Mouse (Mus musculus) kidney, embryonic 16.5 days (tissue): ENCODE measurements around the gene Tmem39b. TPM values are rescaled to one million over a fixed set of nuclear protein-coding genes. Genes with fewer than 3 reads are reported as not detected.

Experiments used
- ATAC-seq: fragments of 200-750 bp; cut with Nextera tagmentation; 2 replicates; pipeline ENCODE4 v1.8.0; 2017; ENCODE audit warnings: moderate TSS enrichment; ENCODE audit not compliant: low FRiP score, low TSS enrichment
- H3K27ac ChIP-seq: fragments of 300-500 bp; sonication (generic); 2 replicates; pipeline ENCODE4 v1.5.1; 2014; ENCODE audit warnings: low read length
- H3K27me3 ChIP-seq: fragments of 300-500 bp; sonication (generic); 2 replicates; pipeline ENCODE4 v1.6.1; 2014; ENCODE audit warnings: low read length, control low read depth, mixed read lengths; ENCODE audit not compliant: insufficient read depth
- H3K36me3 ChIP-seq: fragments of 300-500 bp; sonication (generic); 2 replicates; pipeline ENCODE4 v1.6.1; 2014; ENCODE audit warnings: low read length, control low read depth, mixed read lengths; ENCODE audit not compliant: insufficient read depth
- H3K4me1 ChIP-seq: fragments of 300-500 bp; sonication (generic); 2 replicates; pipeline ENCODE4 v1.6.1; 2014; ENCODE audit warnings: low read length, control low read depth, mixed read lengths; ENCODE audit not compliant: insufficient read depth
- H3K4me2 ChIP-seq: fragments of 300-500 bp; sonication (generic); replicated peaks from 2 replicates; pipeline ENCODE4 v1.6.1; 2014; ENCODE audit warnings: low read depth, low read length
- H3K4me3 ChIP-seq: fragments of 300-500 bp; sonication (generic); 2 replicates; pipeline ENCODE4 v1.5.1; 2014; ENCODE audit warnings: mild to moderate bottlenecking, low read length
- H3K9ac ChIP-seq: fragments of 300-500 bp; sonication (generic); replicated peaks from 2 replicates; pipeline ENCODE4 v1.6.1; 2014; ENCODE audit warnings: low read length
- H3K9me3 ChIP-seq: fragments of 300-500 bp; sonication (generic); 2 replicates; pipeline ENCODE4 v1.6.1; 2016; ENCODE audit warnings: low read length, control low read depth
- WGBS: fragments of 180-500 bp; shearing (Covaris S2); extraction: QIAGEN DNeasy Blood & Tissue Kit; methylation state at CpG from one replicate; pipeline ENCODE4 v1.1.7; 2014; 5-methylcytosine and 5-hydroxymethylcytosine counted together
- polyA plus RNA-seq: library from polyadenylated mRNA; unstranded; fragments of >200 nt; fragmentation: Nextera tagmentation; extraction: Ambion mirVana; gene quantifications from 2 replicates; pipeline ENCODE4 v1.2.1, GENCODE M21; 2015

Tmem39b gene
- polyA plus RNA-seq, 1 experiment from 2014 or later = 20.6 TPM

DNA sequence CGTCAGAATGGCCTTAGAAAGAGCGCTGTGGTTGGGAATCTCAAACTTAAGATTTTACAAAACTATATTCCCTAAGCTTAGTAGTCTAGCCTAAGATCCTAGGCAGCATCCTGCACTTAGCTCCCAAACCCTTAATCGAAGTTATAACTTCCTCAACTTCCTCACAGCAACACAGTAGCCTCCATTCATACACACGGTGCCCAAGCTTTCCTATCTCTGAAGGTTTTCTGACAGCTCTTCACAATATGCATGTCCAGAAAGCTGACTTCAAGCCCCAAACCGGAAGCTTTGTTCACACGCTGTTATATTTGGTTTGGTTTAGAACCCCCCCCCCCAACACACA lies 852 bp downstream of the Tmem39b start:
- peak overlapping the region; percentile 80 for H3K27ac ChIP-seq
- H3K4me2 ChIP-seq = peak overlapping the region; percentile 81
- H3K4me1 ChIP-seq = peaks cover 17% of the 10 kb centered on the region
- 23% methylated on average over 6 of the region's 6 CpGs for WGBS
- peak; percentile 5; the same call in 1 of the 2 replicates for ATAC-seq
- no peaks in the 10 kb centered on the region for H3K9me3 ChIP-seq
- no peaks in the 10 kb centered on the region for H3K27me3 ChIP-seq
- peaks cover 23% of the 10 kb centered on the region for H3K36me3 ChIP-seq
- H3K4me3 ChIP-seq = peak overlapping the region; percentile 82
- peak overlapping the region; percentile 79 for H3K9ac ChIP-seq

DNA sequence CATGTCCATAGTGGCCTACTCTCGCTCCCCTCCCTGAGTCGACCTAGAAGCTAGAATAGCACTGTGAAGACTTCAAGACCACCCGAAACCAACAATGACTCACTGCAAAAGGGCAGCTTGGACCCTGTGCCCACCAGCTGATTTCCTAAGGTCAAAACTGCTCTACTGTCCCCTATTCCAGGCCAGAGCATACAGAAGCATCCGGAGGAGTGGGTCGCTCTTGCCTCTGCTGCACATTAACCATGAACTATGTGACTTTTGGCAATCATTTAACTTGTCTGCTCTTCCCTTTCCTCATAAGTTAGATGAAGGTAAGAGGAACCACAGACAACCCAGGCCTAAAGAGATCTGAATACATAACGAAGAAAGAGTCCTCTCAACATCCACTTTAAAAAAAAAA lies 12.1 kb downstream of the Tmem39b start:
- no peak overlapping the region; the same call in 1 of the 2 replicates for H3K9ac ChIP-seq
- H3K27me3 ChIP-seq = no peaks in the 10 kb centered on the region
- H3K27ac ChIP-seq = peak overlapping the region; percentile 86
- peak; percentile 53 for ATAC-seq
- no peaks in the 10 kb centered on the region for H3K4me1 ChIP-seq
- H3K9me3 ChIP-seq = no peaks in the 10 kb centered on the region
- H3K36me3 ChIP-seq = peaks cover 38% of the 10 kb centered on the region
- H3K4me3 ChIP-seq = peak overlapping the region; percentile 1; the same call in 1 of the 2 replicates
- 82% methylated on average over 6 of the region's 6 CpGs for WGBS
- 0 out of 2 replicates have a peak overlapping the region, but pooled peaks have one; percentile 6 for H3K4me2 ChIP-seq

DNA sequence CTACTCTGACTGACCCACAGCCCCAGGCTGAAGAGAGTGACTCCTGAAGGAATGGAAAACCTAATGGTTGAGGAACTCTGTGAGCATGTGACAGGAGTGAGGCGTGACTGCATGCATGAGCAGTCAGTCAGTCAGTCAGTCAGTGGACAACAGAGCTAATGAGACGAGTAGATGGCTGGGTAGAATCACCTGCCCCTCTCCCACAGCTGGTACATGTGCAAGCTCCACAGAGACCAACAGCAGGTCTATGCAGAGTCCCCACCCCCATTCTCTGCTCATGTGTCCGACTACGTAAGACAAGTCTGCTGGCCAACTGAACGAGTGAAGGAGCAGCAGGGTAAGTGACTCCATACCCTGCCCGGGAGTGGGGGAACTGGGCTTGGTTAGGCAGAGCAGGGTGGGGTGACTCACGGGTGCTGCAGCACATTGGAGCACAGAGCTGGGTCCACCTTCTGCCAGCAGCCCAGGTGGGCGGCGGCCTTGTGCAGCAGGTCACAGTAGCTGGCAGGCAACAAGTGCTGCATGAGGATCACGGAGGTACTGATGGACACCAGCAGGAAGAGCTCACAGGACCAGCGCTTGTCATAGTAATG lies 12.6 kb downstream of the Tmem39b start:
- peak overlapping the region; percentile 86 for H3K27ac ChIP-seq
- ATAC-seq = peak; percentile 94
- no peaks in the 10 kb centered on the region for H3K9me3 ChIP-seq
- no peaks in the 10 kb centered on the region for H3K4me1 ChIP-seq
- H3K4me3 ChIP-seq = peak overlapping the region; percentile 1; the same call in 1 of the 2 replicates
- no peaks in the 10 kb centered on the region for H3K27me3 ChIP-seq
- H3K9ac ChIP-seq = no peak overlapping the region; the same call in 1 of the 2 replicates
- peaks cover 41% of the 10 kb centered on the region for H3K36me3 ChIP-seq
- H3K4me2 ChIP-seq = peak overlapping the region; percentile 6; the same call in 1 of the 2 replicates
- 57% methylated on average over 11 of the region's 11 CpGs for WGBS

DNA sequence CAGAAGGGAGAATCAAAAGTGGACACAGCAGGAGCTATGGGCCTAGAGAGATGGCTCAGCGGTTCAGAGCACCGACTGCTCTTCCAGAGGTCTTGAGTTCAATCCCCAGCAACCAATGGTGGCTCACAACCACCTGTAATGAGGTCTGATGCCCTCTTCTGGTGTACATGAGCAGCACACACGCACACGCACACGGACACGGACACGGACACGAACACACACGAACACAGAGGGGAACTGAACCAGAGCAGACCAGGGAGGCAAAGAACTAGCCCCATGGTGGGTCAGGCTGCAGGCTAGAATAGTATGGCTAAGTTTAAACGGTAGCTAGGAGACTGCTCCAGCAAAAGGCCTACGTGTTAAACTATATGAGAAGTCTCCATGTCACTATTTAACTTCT lies 14.8 kb downstream of the Tmem39b start:
- H3K36me3 ChIP-seq = peaks cover 50% of the 10 kb centered on the region
- peak; percentile 44 for ATAC-seq
- no peaks in the 10 kb centered on the region for H3K4me1 ChIP-seq
- peak overlapping the region; percentile 21; the same call in 1 of the 2 replicates for H3K27ac ChIP-seq
- H3K4me3 ChIP-seq = no peak overlapping the region
- H3K9me3 ChIP-seq = no peaks in the 10 kb centered on the region
- no peak overlapping the region for H3K9ac ChIP-seq
- no peaks in the 10 kb centered on the region for H3K27me3 ChIP-seq
- no peak overlapping the region for H3K4me2 ChIP-seq
- 92% methylated on average over 11 of the region's 11 CpGs for WGBS

DNA sequence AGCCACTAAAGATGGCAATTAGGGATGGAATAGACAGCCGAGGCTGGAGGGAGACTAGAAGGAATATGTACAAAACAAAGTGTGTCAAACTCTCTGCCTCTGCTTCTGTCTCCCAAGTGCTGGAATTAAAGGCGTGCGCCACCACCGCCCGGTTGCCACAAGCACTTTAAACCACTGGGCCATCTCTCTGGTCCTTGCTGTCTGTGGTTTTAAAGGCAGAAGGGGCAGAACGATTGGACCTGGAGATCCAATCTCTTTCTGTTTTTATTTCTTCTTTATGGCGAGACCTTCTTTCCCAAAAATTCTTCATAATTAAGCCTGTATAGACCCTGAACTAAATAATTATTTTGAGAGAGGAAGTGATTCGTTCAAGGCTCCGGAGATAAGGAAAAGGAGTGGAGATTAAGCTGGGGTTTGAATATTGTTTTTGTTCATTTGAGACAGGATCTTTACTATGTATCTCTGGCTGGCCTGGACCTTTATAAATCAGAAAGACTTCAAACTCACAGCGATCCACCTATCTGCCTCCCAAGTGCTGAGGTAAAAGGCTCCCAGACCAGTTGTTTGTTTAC lies 23.7 kb downstream of the Tmem39b start:
- Histone ChIP-seq H3K36me3 (peaks cover 8% of the 10 kb centered on the region; the same call in 1 of the 2 replicates), H3K4me1 (peaks cover 20% of the 10 kb centered on the region), H3K4me3 (peak overlapping the region; percentile 99), H3K27me3 (no peaks in the 10 kb centered on the region), H3K9ac (peak overlapping the region; percentile 97), H3K27ac (peak overlapping the region; percentile 98), H3K4me2 (peak overlapping the region; percentile 74), H3K9me3 (no peaks in the 10 kb centered on the region)
- 2% methylated on average over 10 of the region's 10 CpGs for WGBS
- no peak for ATAC-seq

DNA sequence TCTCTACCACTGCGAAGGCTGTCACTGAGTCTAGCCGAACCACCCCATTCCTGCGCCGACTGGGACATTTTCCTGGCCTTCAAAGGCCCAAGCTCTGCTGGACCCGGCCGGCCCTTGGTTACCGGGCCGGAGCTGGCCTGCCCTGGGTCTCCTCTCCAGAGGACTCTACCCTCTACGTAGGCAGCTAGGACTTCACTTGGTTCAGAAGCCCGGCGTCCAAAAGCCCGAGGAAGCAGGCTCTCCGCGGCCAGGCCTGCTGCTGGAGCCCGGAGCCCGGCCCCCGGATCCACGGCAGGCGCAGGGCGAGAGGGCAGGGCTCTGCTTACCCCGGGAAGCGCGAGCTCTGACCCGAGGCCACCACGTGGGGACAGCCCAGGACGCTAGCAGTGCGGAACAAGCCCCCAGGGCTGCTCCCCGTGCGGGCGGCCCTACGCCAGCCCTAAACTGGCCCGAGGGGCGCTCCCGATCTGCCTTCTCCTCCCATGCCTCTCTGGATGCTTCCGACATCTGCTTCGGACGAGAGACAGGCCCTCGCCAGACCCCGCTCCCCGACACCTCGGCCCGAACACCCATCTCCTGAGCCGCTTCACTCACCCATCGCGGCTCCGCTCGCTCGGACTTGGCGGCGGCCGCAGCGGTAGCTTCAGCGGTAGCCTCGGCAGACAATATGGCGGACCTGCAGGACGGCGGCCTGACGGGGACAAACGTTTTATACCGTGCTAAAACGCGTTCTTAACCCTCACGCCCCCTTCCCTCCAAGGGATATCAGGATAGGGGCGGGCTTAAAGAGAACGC lies 24.4 kb downstream of the Tmem39b start, which contains the start of gene Kpna6:
Gene Kpna6, minus strand, starts transcription at position 685 of the 795 bp plus-strand sequence.
- peak within 1 kb of the TSS; percentile 98 for H3K27ac ChIP-seq
- no peaks in the 10 kb centered on the region for H3K9me3 ChIP-seq
- peaks cover 20% of the 10 kb centered on the region for H3K4me1 ChIP-seq
- H3K36me3 ChIP-seq = peaks cover 5% of the 10 kb centered on the region; the same call in 1 of the 2 replicates
- H3K4me2 ChIP-seq = peak within 1 kb of the TSS; percentile 74
- under 1% methylated on average over 65 of the region's 65 CpGs for WGBS
- H3K9ac ChIP-seq = peak within 1 kb of the TSS; percentile 97
- H3K4me3 ChIP-seq = peak within 1 kb of the TSS; percentile 99
- no peaks in the 10 kb centered on the region for H3K27me3 ChIP-seq
- peak; percentile 90 for ATAC-seq

DNA sequence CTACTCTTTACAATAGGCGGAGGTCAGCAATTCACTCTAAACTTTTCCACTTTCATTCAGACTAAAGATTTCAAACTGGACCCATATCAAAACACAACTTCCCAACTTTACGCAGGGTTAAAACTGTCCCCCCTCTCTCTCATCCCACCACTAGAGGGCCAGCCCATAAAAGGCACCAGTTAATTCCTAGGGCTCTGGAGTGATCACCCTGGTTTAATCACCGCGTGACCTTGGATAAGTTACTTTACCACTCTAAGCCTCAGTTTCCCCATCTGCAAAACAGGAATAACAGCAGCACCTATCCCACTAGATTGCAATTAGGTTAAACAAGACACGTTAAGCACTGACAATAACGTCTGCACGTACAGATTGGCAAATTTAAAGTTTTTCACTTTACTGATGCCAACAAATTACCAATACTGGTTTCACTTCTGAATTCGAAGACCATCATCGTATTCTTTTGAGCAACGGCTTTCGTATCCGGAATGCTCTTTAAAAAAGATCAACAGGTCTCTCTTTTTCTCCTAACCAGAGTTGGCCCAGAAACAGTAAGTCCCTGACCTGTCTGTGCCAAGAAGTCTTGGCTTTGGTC lies 25.1 kb downstream of the Tmem39b start:
- Histone ChIP-seq H3K9me3 (no peaks in the 10 kb centered on the region), H3K9ac (peak overlapping the region; percentile 97), H3K27me3 (no peaks in the 10 kb centered on the region), H3K27ac (peak overlapping the region; percentile 98), H3K36me3 (peaks cover 8% of the 10 kb centered on the region; the same call in 1 of the 2 replicates), H3K4me2 (peak overlapping the region; percentile 74), H3K4me1 (peaks cover 20% of the 10 kb centered on the region), H3K4me3 (peak overlapping the region; percentile 99)
- no peak; the same call in 1 of the 2 replicates for ATAC-seq
- WGBS = 6% methylated on average over 12 of the region's 12 CpGs

DNA sequence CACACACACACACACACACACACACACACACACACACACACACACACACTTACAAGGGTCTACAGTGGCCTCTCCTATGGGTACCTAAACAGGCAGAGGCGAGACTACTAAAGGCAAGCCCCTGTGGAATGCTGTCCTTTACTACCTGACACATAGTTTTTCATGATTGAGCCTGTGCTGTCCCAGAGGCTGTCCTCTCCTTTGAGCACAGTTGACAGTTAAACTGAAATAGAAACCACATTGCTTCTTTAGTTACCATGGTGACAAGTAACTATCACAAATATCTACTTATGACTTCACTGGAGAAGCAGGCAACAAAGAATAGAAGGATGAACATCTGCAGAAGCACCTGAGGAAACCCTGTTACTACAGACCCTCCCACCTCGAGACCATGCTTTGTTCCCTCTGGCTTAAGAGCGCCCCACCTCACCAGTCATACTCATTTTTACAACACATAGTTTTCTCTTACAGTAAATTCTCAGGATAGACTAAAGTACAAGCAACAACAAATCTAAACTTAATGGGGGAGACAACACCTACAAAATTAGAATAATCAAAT lies 34.3 kb downstream of the Tmem39b start:
- Histone ChIP-seq H3K4me3 (no peak overlapping the region), H3K27me3 (no peaks in the 10 kb centered on the region), H3K4me1 (no peaks in the 10 kb centered on the region), H3K4me2 (no peak overlapping the region), H3K9me3 (no peaks in the 10 kb centered on the region), H3K9ac (no peak overlapping the region), H3K27ac (no peak overlapping the region), H3K36me3 (peaks cover 38% of the 10 kb centered on the region)
- WGBS = 86% methylated on average over 3 of the region's 3 CpGs
- ATAC-seq = no peak

DNA sequence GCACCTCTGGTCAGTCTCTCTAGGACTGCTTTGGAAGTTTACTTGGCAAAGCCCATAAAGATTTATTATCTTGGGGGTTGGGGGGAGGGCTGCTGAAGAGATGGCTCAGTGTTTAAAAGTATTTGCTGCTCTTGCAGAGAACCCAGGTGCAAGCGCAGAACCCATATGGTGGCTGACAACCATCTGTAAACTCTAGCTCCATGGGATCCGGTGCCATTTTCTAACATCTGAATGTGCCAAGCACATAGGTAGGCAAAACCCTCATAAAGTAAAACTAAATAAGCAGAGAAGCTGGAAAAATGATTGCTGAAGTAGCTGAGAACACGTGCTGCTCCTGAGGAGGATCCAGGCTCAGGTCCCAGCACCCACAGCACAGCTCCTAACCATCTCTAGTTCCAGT lies 35.1 kb downstream of the Tmem39b start:
- H3K36me3 ChIP-seq = peaks cover 41% of the 10 kb centered on the region
- ATAC-seq = no peak
- H3K9ac ChIP-seq = no peak overlapping the region
- no peak overlapping the region for H3K4me2 ChIP-seq
- no peak overlapping the region for H3K27ac ChIP-seq
- no peaks in the 10 kb centered on the region for H3K27me3 ChIP-seq
- no peaks in the 10 kb centered on the region for H3K4me1 ChIP-seq
- WGBS = 78% methylated on average over 3 of the region's 3 CpGs
- no peak overlapping the region for H3K4me3 ChIP-seq
- no peaks in the 10 kb centered on the region for H3K9me3 ChIP-seq
